Mouse (Mus musculus) limb, embryonic 11.5 days (tissue): ENCODE data around the gene Cebpb. TPM values are rescaled to one million over a fixed set of nuclear protein-coding genes. Genes with fewer than 3 reads are reported as not detected.

Experiments
- ATAC-seq: fragments of 200-750 bp; cut with Nextera tagmentation; 2 replicates; pipeline ENCODE4 v1.8.0; 2017; ENCODE audit warnings: low read depth; ENCODE audit not compliant: insufficient number of reproducible peaks, low FRiP score, low TSS enrichment
- DNase-seq: peaks from one replicate; pipeline ENCODE4 v3.0.0-alpha.2; 2015; ENCODE audit warnings: low spot score
- H3K27ac ChIP-seq: fragments of 300-500 bp; sonication (generic); replicated peaks from 2 replicates; pipeline ENCODE4 v1.5.1; 2014; ENCODE audit warnings: low read depth, mild to moderate bottlenecking, low read length
- H3K27me3 ChIP-seq: fragments of 300-500 bp; sonication (generic); 2 replicates; pipeline ENCODE4 v1.6.1; 2014; ENCODE audit warnings: mild to moderate bottlenecking, low read length, mixed read lengths; ENCODE audit not compliant: control insufficient read depth, insufficient read depth
- H3K36me3 ChIP-seq: fragments of 300-500 bp; sonication (generic); 2 replicates; pipeline ENCODE4 v1.6.1; 2014; ENCODE audit warnings: mild to moderate bottlenecking, low read length, moderate library complexity, mixed read lengths; ENCODE audit not compliant: control insufficient read depth, insufficient read depth
- H3K4me1 ChIP-seq: fragments of 300-500 bp; sonication (generic); 2 replicates; pipeline ENCODE4 v1.6.1; 2014; ENCODE audit warnings: low read length, mixed read lengths; ENCODE audit not compliant: control insufficient read depth, insufficient read depth
- H3K4me2 ChIP-seq: fragments of 300-500 bp; sonication (generic); 2 replicates; pipeline ENCODE4 v1.6.1; 2014; ENCODE audit warnings: low read depth, mild to moderate bottlenecking, moderate library complexity; ENCODE audit not compliant: severe bottlenecking
- H3K4me3 ChIP-seq: fragments of 300-500 bp; sonication (generic); 2 replicates; pipeline ENCODE4 v1.5.1; 2014; ENCODE audit warnings: low read depth, low read length
- H3K9ac ChIP-seq: fragments of 300-500 bp; sonication (generic); 2 replicates; pipeline ENCODE4 v1.6.1; 2014; ENCODE audit warnings: mild to moderate bottlenecking, low read length
- H3K9me3 ChIP-seq: fragments of 300-500 bp; sonication (generic); 2 replicates; pipeline ENCODE4 v1.6.1; 2016; ENCODE audit warnings: low read length; ENCODE audit not compliant: control insufficient read depth
- WGBS: fragments of 180-500 bp; shearing (Covaris S2); extraction: QIAGEN DNeasy Blood & Tissue Kit; methylation state at CpG from one replicate; pipeline ENCODE4 v1.1.7; 2014; 5-methylcytosine and 5-hydroxymethylcytosine counted together
- polyA plus RNA-seq: library from polyadenylated mRNA; unstranded; fragments of >200 nt; fragmentation: Nextera tagmentation; extraction: Ambion mirVana; gene quantifications from 2 replicates; pipeline ENCODE4 v1.2.1, GENCODE M21; 2014

Gene Cebpb
- polyA plus RNA-seq, 1 experiment from 2014 or later: 4.1 TPM

GRCm38 (mm10) chr2:167675120-167675909, 13.4 kb upstream of the Cebpb start:
- Histone ChIP-seq H3K4me2 (no peak overlapping the region), H3K9ac (no peak overlapping the region), H3K9me3 (no peaks in the 10 kb centered on the region), H3K36me3 (no peaks in the 10 kb centered on the region), H3K27me3 (no peaks in the 10 kb centered on the region), H3K4me1 (no peaks in the 10 kb centered on the region), H3K27ac (no peak overlapping the region), H3K4me3 (no peak overlapping the region)
- WGBS: 39% methylated on average over 14 of the region's 14 CpGs
- ATAC-seq: no peak
- peak; percentile 51 for DNase-seq

- H3K27ac ChIP-seq: no peak overlapping the region
- H3K9me3 ChIP-seq: no peaks in the 10 kb centered on the region
- 42% methylated on average over 5 of the region's 5 CpGs for WGBS
- no peaks in the 10 kb centered on the region for H3K36me3 ChIP-seq
- no peak overlapping the region for H3K9ac ChIP-seq
- H3K4me2 ChIP-seq: no peak overlapping the region
- DNase-seq: no peak
- no peaks in the 10 kb centered on the region for H3K4me1 ChIP-seq
- H3K4me3 ChIP-seq: no peak overlapping the region
- ATAC-seq: no peak
- no peaks in the 10 kb centered on the region for H3K27me3 ChIP-seq
Measured at GRCm38 (mm10) chr2:167678600-167678999, 10.1 kb upstream of the Cebpb start.

- Histone ChIP-seq H3K9me3 (no peaks in the 10 kb centered on the region), H3K4me3 (no peak overlapping the region), H3K9ac (no peak overlapping the region), H3K4me1 (no peaks in the 10 kb centered on the region), H3K4me2 (no peak overlapping the region), H3K36me3 (no peaks in the 10 kb centered on the region), H3K27ac (no peak overlapping the region), H3K27me3 (no peaks in the 10 kb centered on the region)
- 3% methylated on average over 13 of the region's 13 CpGs for WGBS
- ATAC-seq: peak; percentile 52
- DNase-seq: peak; percentile 89
Measured at GRCm38 (mm10) chr2:167679902-167680430, 8.7 kb upstream of the Cebpb start.

- 48% methylated on average over 5 of the region's 5 CpGs for WGBS
Measured at GRCm38 (mm10) chr2:167680657-167681056, 8.1 kb upstream of the Cebpb start.

GRCm38 (mm10) chr2:167683721-167684120, 5.0 kb upstream of the Cebpb start:
- no peak overlapping the region for H3K9ac ChIP-seq
- DNase-seq: no peak
- H3K9me3 ChIP-seq: no peaks in the 10 kb centered on the region
- 84% methylated on average over 3 of the region's 3 CpGs for WGBS
- H3K4me2 ChIP-seq: no peak overlapping the region
- H3K36me3 ChIP-seq: no peaks in the 10 kb centered on the region
- peaks cover 7% of the 10 kb centered on the region; the same call in 1 of the 2 replicates for H3K27me3 ChIP-seq
- no peak overlapping the region for H3K4me3 ChIP-seq
- H3K27ac ChIP-seq: no peak overlapping the region
- no peak for ATAC-seq
- no peaks in the 10 kb centered on the region for H3K4me1 ChIP-seq

More at GRCm38 (mm10) chr2:167680657-167681056, 8.1 kb upstream of the Cebpb start:
- Histone ChIP-seq H3K9ac (no peak overlapping the region), H3K4me3 (no peak overlapping the region), H3K27me3 (0 out of 2 replicates have a peak, but pooled peaks cover 1% of the 10 kb centered on the region), H3K27ac (no peak overlapping the region), H3K36me3 (no peaks in the 10 kb centered on the region), H3K4me2 (no peak overlapping the region), H3K4me1 (no peaks in the 10 kb centered on the region), H3K9me3 (no peaks in the 10 kb centered on the region)
- no peak for ATAC-seq
- peak; percentile 71 for DNase-seq

- Histone ChIP-seq H3K9ac (no peak overlapping the region), H3K27me3 (peaks cover 15% of the 10 kb centered on the region), H3K4me1 (peaks cover 9% of the 10 kb centered on the region; the same call in 1 of the 2 replicates), H3K9me3 (no peaks in the 10 kb centered on the region), H3K27ac (no peak overlapping the region), H3K4me2 (no peak overlapping the region), H3K4me3 (no peak overlapping the region), H3K36me3 (no peaks in the 10 kb centered on the region)
- ATAC-seq (no peak), DNase-seq (peak; percentile 99)
- WGBS: 5% methylated on average over 8 of the region's 8 CpGs
Measured at GRCm38 (mm10) chr2:167685137-167685536, 3.6 kb upstream of the Cebpb start.

- 70% methylated on average over 3 of the region's 3 CpGs for WGBS
- no peak for ATAC-seq
- peaks cover 21% of the 10 kb centered on the region for H3K27me3 ChIP-seq
Measured at GRCm38 (mm10) chr2:167685865-167686264, 2.9 kb upstream of the Cebpb start.

GRCm38 (mm10) chr2:167686382-167687249, 2.1 kb upstream of the Cebpb start:
- Histone ChIP-seq H3K9me3 (no peaks in the 10 kb centered on the region), H3K4me3 (no peak overlapping the region), H3K27ac (no peak overlapping the region), H3K4me2 (no peak overlapping the region), H3K4me1 (peaks cover 9% of the 10 kb centered on the region; the same call in 1 of the 2 replicates), H3K36me3 (no peaks in the 10 kb centered on the region), H3K9ac (no peak overlapping the region), H3K27me3 (peaks cover 22% of the 10 kb centered on the region)
- no peak for ATAC-seq
- WGBS: 77% methylated on average over 16 of the region's 16 CpGs
- no peak for DNase-seq

More at GRCm38 (mm10) chr2:167685865-167686264, 2.9 kb upstream of the Cebpb start:
- Histone ChIP-seq H3K27ac (no peak overlapping the region), H3K36me3 (no peaks in the 10 kb centered on the region), H3K9ac (no peak overlapping the region), H3K9me3 (no peaks in the 10 kb centered on the region), H3K4me1 (peaks cover 9% of the 10 kb centered on the region; the same call in 1 of the 2 replicates), H3K4me2 (no peak overlapping the region), H3K4me3 (no peak overlapping the region)
- no peak for DNase-seq
